Mouse (Mus musculus): ENCODE measurements at regions not wholly inside any gene's neighbourhood (a gene's known extent, or its start where the extent isn't known, plus 50 kb on each side); places are given as distances from the start of the nearest gene placed in this dataset.

DNA sequence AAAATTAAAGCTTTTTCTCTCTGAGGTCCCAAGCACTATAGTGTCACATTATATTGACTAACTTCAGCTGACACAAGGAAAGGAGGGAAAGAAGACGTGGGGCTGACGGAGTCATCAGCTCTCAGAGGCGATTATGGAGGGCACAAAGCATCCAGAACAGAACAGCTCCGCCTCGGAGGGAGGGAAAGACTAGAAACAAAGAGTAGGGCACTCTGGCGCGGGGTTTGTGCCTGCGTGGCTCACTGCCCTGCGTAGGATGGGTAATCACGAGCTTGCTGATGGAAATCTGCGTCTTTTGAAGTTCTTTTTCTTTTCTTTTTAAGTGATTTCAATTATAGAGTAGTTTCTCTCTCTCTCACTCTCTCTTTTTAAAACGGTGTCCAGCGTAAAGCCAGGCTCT, 243.5 kb upstream of the Gm10131 start:
- TF ChIP-seq CTCF (IDR thresholded peaks at IDR 0.05; ENCODE audit: borderline replicate concordance, insufficient read depth, low read depth, low read length): no peak
- TF ChIP-seq POLR2A (IDR thresholded peaks at IDR 0.05; ENCODE audit: borderline replicate concordance, insufficient read depth, low read length): no peak
